Mouse (Mus musculus) megakaryocyte, adult 5-6 weeks (primary cell): ENCODE data around the gene Gch1. TPM values are rescaled to one million over a fixed set of nuclear protein-coding genes. Genes with fewer than 3 reads are reported as not detected.

ENCODE experiments used
- ATAC-seq: 2 replicates; pipeline ENCODE4 v1.8.0; 2016; ENCODE audit warnings: mild to moderate bottlenecking, inconsistent platforms; ENCODE audit not compliant: poor library complexity, severe bottlenecking
- total RNA-seq, 2 experiments: library from RNA; stranded (forward) in 1 of 2; stranded (reverse) in 1 of 2; fragments of 153-499, 151-499 nt in 1 of 2; fragments of 221-1000, 200-1000 nt in 1 of 2; gene quantifications; 2 replicates each; pipeline versions ENCODE4 v1.2.3 to v1.2.4; 2015 to 2017

Gch1 gene
- total RNA-seq, 2 experiments from 2014 or later = 9.4 to 18.5 TPM

GRCm38 (mm10) chr14:47104246-47105173, 84.7 kb downstream of the Gch1 start:
- ATAC-seq = no peak

Other genes with a start within 250 kb of the Gch1 start
- gene Wdhd1, start 87.4 kb upstream of the Gch1 start, total RNA-seq (2015) = 28.1 and 30.4 TPM in 2 replicates
- 66.9 and 71.0 TPM in 2 replicates for gene Wdhd1, start 87.4 kb upstream of the Gch1 start, total RNA-seq (2017)
- gene Socs4, start 87.5 kb upstream of the Gch1 start, total RNA-seq (2015) = 20.3 and 23.5 TPM in 2 replicates
- 15.7 and 18.1 TPM in 2 replicates for gene Socs4, start 87.5 kb upstream of the Gch1 start, total RNA-seq (2017)
- 65.7 and 68.3 TPM in 2 replicates for gene Mapk1ip1l, start 108.9 kb upstream of the Gch1 start, total RNA-seq (2015)
- 42.3 and 49.4 TPM in 2 replicates for gene Mapk1ip1l, start 108.9 kb upstream of the Gch1 start, total RNA-seq (2017)
- 1,575 and 1,670 TPM in 2 replicates for gene Lgals3, start 178.3 kb upstream of the Gch1 start, total RNA-seq (2015)
- 496 and 508 TPM in 2 replicates for gene Lgals3, start 178.3 kb upstream of the Gch1 start, total RNA-seq (2017)
- 55.8 and 59.1 TPM in 2 replicates for gene Dlgap5, start 229.0 kb upstream of the Gch1 start, total RNA-seq (2015)
- gene Dlgap5, start 229.0 kb upstream of the Gch1 start, total RNA-seq (2017) = 98.6 and 105 TPM in 2 replicates